Mouse (Mus musculus): Measurements from ENCODE around the gene Lipi. TPM values are rescaled to one million over a fixed set of nuclear protein-coding genes. Genes with fewer than 3 reads are reported as not detected.

The Lipi gene
- total RNA-seq, 1 experiment from 2014 or later = not detected

Other genes starting within 250 kb of the Lipi start
- 1.4 and 2.6 TPM in 2 replicates for gene Rbm11, start 6.8 kb upstream of the Lipi start, total RNA-seq (2017)
- gene Hspa13, start 181.0 kb upstream of the Lipi start, total RNA-seq (2017) = 27.0 and 29.5 TPM in 2 replicates

Data from hematopoietic stem cell, adult 5-6 weeks (primary cell).